Mouse (Mus musculus): ENCODE measurements around the gene Gbf1.

DNA sequence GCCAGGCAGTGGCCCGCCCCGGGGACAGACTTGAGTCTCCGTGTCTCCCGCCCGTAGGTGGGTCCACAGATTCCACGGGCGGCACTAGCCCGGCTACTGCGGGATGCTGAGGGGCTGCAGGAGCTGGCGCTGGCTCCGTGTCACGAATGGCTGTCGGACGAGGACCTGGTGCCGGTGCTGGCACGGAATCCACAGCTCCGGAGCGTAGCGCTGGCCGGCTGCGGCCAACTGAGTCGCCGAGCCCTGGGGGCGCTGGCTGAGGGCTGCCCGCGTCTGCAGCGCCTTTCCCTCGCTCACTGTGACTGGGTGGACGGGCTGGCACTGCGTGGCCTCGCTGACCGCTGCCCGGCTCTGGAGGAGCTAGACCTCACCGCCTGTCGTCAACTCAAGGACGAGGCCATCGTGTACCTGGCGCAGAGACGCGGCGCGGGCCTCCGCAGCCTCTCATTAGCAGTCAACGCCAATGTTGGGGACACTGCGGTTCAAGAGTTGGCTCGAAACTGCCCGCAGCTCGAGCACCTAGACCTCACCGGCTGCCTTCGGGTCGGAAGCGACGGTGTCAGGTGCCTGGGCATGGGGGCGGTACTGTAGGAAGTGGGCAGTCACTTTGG is 176.8 kb downstream of the Gbf1 start:
- TF ChIP-seq POLR2A (IDR thresholded peaks at IDR 0.05; ENCODE audit: insufficient read depth, low read length) (no peak), CTCF (IDR thresholded peaks at IDR 0.05; ENCODE audit: low read depth, low read length) (no peak), EP300 (IDR thresholded peaks at IDR 0.05; ENCODE audit: insufficient read depth, low read depth, low read length) (no peak)

Data from ES-Bruce4 (cell line).